Mouse (Mus musculus): ENCODE results near the gene Cd8b1.
"Not testable (repeated sequence)": the region's sequence is repeated elsewhere in the genome, so short reads cannot be mapped to it uniquely, and the experiment has no call there.

Cd8b1 gene

DNA sequence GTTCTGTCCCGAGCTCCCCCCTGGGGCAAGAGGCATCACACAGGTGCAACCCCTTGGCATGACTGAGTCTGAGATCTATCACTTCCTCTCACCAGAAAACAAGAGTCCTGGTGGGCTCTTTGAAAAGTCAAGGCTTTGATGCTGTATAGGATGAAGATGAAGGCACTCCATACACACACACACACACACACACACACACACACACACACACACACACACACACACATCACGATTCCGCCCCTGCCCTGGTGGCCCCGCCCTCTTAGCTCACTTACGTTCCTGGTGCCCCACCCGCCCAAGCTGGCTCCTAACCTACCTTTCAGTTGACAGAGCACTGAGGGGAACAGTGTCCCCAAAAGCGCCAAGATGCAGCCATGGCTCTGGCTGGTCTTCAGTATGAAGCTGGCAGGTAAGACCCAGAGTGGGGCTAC lies at the start of gene Cd8b1:
Gene Cd8b1, plus strand, starts transcription at position 298 of the 431 bp plus-strand sequence.
- CTCF ChIA-PET: no interaction called here

DNA sequence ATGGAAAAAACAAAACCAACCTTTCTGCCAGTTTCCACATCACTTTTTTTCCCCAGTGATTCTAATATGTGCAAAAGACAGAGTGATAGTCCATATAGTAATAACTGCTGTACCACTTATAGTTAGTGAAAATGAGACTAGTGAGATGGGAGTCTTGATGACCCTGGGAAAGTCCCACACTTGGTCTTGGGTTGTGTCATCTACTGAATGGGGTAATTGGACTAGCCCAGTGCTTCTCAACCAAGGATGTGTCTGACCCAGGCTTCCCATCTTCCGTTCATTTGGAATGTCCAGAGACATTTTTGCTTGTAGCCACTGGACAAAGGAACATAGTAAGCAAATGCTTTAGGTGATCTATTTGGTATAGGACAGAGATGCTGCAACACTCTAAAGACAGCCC lies 48.9 kb upstream of the Cd8b1 start:
- ChIA-PET CTCF (no interaction called here), POLR2A (no interaction called here)

More for the DNA sequence above, at the start of gene Cd8b1:
- POLR2A ChIA-PET: interaction anchor here in 2 of 4 experiments (0.6 to 0.8 kb wide), 4 partner anchors 117 to 429 kb away, joined by 4 to 9 read pairs (median 7); partner anchors contain the start of gene Rmnd5a (in 1 of the 2)

DNA sequence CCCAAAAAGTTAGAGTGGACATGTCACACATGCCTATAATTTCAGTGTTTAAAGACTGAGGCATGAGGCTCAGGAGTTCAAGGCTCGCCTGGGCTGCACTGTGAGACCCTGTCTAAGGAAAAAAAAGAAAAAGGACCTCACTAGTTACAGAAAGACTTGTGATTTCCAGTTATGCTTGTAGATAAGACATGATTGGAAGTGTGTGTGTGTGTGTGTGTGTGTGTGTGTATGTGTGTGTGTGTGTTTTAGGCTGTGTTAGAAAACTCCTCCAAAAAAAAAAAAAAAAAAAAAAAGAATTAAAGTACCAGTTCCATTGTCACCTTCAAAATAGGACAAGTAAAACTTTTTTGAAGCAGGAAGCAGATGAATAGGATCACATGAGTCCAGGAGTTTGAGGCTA lies 48.0 kb upstream of the Cd8b1 start:
- ChIA-PET CTCF (no interaction called here), POLR2A (interaction anchor here in 1 of 4 experiments (1.3 to 1.4 kb wide), 2 partner anchors 18 to 19 kb away, joined by 4 to 5 read pairs; no protein-coding TSS in a partner anchor)

DNA sequence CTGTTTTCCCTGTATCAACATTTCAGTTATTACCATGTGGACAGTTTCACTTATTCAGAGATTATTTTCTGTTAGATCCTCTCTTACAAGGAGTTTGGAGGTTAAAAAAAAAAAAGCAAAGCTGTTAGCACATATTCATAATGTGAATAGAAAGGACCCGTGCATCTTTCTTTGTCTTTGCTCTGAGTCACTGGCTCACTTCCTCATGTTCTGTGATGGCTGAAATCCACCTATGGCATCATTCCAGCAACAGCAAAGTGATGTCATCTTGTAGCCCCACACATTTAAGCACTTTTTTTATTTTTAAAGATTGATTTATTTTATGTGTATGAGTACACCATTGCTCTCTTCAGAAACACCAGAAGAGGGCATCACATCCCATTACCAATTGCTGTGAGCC lies 43.2 kb upstream of the Cd8b1 start:
- POLR2A ChIA-PET: interaction anchor here in 1 of 4 experiments (0.6 kb wide), 1 partner anchor 9 kb away, joined by 3 read pairs; no protein-coding TSS in a partner anchor
- CTCF ChIA-PET: interaction anchor here in 1 of 4 experiments (0.7 kb wide), 1 partner anchor 11 kb away, joined by 3 read pairs; no protein-coding TSS in a partner anchor

DNA sequence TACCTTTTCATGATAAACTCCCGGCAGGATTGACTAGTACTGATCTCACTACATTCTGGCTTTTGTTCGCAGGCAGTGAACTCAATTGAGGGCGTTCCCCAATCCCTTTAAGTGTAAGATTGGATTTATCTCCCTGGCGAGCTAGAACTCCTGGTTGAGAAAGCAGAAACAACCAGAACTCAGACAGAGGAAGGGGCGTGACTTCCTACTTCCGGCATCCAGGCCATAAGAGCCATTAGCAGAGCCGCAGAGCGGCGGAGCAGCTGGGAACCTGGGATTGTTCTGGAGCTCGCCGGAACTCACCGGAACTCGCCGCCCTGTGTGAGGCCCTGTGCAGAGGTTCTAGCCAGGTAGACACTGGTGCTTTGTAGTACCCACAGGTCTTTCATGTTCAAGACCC lies 29.1 kb upstream of the Cd8b1 start:
- ChIA-PET CTCF (interaction anchor here in 2 of 4 experiments (0.6 to 1.2 kb wide), 3 partner anchors 21 to 496 kb away, joined by 3 to 4 read pairs (median 3); no protein-coding TSS in a partner anchor), POLR2A (interaction anchor here in 3 of 4 experiments (0.6 to 4.1 kb wide), 28 partner anchors 9 to 632 kb away, joined by 3 to 72 read pairs (median 5); partner anchors contain the start of genes Krcc1 (in 3 of the 3), Rmnd5a (in 2 of the 3), Chmp3 (in 1 of the 3) and Immt (in 1 of the 3))

DNA sequence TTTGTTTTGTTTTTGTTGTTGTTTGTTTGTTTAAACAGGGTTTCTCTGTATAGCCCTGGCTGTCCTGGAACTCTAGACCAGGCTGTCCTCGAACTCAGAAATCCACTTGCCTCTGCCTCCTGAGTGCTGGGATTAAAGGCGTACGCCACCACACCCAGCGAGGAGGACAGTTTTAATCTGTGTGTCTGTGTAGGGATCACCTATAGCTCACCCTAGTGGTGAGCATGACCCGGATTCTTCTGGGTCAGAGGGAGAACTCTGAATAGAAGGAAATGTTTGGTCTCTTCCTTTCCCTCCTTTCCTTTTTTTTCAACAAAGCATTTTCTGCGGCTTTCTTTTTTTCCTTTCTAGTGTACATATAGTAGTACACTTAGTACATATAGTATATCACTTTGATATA lies 27.3 kb upstream of the Cd8b1 start:
- CTCF ChIA-PET: interaction anchor here in 3 of 4 experiments (0.5 to 1.9 kb wide), 9 partner anchors 14 to 1594 kb away, joined by 3 to 8 read pairs (median 4); no protein-coding TSS in a partner anchor
- POLR2A ChIA-PET: interaction anchor here in 3 of 4 experiments (0.8 to 4.1 kb wide), 8 partner anchors 23 to 536 kb away, joined by 3 to 72 read pairs (median 5); partner anchors contain the start of genes Krcc1 (in 3 of the 3), Immt (in 1 of the 3) and Rmnd5a (in 1 of the 3)

DNA sequence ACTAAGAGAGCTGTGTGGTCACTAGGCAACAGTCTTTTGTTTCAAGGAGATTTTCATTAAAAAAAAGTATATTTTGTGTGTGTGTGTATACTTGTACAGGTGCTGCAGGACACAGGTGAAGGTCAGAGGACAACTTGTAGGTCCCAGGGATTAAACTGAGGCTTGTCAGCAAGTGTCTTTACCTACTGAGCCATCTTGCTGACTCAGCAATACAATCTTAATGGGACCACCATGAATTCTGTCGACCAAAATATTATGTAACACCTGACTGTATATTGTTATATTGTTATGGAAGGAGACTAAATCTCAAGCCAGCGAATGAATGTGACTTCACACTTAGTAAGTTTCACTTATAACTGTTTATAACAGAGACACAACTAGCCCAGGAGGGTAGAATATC lies 24.5 kb upstream of the Cd8b1 start:
- POLR2A ChIA-PET: interaction anchor here in 2 of 4 experiments (0.6 to 1.4 kb wide), 3 partner anchors 16 to 581 kb away, joined by 3 to 6 read pairs (median 4); partner anchors contain the start of gene Krcc1 (in 1 of the 2)
- CTCF ChIA-PET: interaction anchor here in 3 of 4 experiments (0.5 to 2.2 kb wide), 7 partner anchors 40 to 643 kb away, joined by 3 to 9 read pairs (median 4); no protein-coding TSS in a partner anchor

DNA sequence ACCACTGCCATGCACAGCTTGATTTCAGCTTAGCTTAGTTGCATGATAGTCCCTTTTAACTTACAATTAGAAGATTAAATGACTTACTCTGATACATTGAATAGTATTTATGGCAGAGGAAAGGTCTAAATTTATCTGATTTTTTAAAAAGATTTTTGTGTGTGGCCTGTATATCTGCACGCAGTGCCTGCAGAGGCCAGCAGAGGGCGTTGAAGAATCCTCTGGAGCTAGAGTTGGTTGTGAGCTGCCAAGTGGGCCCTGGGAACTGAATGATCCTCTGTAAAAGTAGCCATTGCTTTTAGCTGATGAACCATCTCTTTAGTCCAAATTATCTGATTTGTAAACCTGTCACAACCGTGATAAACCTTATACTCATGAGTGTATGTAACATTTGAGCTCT lies 23.8 kb upstream of the Cd8b1 start:
- ChIA-PET CTCF (interaction anchor here (0.6 to 2.2 kb wide), 41 partner anchors 9 to 828 kb away, joined by 3 to 14 read pairs (median 4); partner anchors contain the start of genes Cd8a (in 1 of the 4), Kdm3a (in 1 of the 4) and Thnsl2 (in 1 of the 4)), POLR2A (interaction anchor here (0.5 to 1.4 kb wide), 10 partner anchors 9 to 815 kb away, joined by 3 to 8 read pairs (median 5); partner anchors contain the start of gene Krcc1 (in 2 of the 4))

DNA sequence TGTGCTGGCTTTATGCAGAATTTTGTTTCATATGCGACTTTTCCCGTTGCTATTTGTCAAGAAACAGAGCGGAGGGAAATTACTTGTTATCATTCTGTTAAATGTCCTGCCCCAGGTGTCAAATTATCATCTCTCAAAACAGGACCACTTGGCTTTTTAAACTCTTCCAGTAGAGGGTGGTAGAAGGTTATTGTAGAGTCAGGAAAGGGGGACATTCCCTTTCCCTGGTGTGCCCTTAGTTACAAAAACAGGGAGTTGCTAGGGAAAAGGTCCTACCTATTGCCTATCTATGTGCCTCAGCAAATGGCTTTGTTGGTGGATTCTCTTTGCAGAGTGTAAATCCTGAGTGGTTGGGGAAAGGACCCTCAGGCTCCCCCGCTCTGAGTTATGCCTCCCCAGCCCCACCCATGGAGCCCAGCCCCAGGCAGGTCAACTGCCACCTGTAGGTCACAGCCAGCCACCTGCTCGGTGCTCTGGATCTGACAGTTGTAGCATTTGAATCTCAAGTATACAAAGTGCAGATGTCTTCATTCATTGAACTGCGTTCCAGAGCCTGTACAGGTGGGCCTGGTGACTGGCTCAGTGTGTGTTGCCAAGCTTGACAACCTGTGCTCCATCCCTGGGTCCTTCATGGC lies 20.4 kb upstream of the Cd8b1 start:
- ChIA-PET CTCF (interaction anchor here in 2 of 4 experiments (0.9 to 2.5 kb wide), 2 partner anchors 153 to 502 kb away, joined by 3 to 9 read pairs; no protein-coding TSS in a partner anchor), POLR2A (interaction anchor here in 2 of 4 experiments (1.1 to 1.7 kb wide), 3 partner anchors 31 to 331 kb away, joined by 3 to 4 read pairs (median 4); partner anchors contain the start of genes Chmp3 (in 1 of the 2), Kdm3a (in 1 of the 2) and Krcc1 (in 1 of the 2))

DNA sequence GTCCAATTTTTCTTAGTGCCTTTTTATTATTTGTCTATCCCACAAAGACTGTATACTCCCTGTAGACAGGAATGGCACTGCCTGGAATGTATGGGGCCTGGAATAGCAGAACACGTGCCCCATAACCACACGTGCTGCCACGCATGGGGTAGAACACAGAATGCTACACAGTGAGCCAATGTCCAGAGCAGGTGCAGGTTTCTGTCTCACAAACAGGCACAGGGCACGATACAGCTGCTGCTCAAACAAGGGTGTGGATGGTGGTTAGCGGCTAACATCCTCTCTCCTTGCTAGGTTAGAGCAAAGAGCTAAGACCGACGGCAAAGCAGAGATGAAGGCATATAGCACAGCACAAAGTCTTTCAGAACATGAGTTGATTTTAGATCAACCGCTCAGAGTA lies 15.1 kb upstream of the Cd8b1 start:
- ChIA-PET POLR2A (interaction anchor here in 1 of 4 experiments (1.5 kb wide), 1 partner anchor 37 kb away, joined by 4 read pairs; no protein-coding TSS in a partner anchor), CTCF (no interaction called here)

DNA sequence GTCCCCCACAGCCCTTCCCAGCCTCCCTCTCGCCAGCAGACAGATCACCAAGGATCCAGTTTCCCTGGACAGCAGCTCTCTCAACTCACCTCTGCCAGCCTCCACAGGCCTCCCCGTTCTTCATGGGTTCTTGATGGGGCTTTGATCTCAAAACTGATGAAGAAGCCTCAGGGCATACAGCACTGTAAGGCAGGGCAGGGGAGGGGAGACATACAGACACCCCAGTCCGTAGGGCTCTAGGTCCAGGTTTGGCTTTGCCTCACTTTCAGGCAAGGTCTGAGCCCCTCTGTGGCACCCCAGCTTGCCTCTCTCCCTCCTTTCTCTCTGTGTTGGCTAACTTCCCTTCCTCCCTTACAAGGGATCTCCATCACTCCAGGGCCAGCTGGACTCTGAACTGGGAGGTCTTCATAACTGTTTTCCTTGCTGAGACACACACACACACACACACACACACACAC lies 733 bp upstream of the Cd8b1 start, which contains the start of gene Smyd1:
Gene Smyd1, minus strand, starts transcription at position 408 of the 458 bp plus-strand sequence.
- POLR2A ChIA-PET: interaction anchor here in 2 of 4 experiments (0.7 to 1.5 kb wide), 2 partner anchors 8 to 214 kb away, joined by 3 to 4 read pairs; no protein-coding TSS in a partner anchor
- CTCF ChIA-PET: no interaction called here

DNA sequence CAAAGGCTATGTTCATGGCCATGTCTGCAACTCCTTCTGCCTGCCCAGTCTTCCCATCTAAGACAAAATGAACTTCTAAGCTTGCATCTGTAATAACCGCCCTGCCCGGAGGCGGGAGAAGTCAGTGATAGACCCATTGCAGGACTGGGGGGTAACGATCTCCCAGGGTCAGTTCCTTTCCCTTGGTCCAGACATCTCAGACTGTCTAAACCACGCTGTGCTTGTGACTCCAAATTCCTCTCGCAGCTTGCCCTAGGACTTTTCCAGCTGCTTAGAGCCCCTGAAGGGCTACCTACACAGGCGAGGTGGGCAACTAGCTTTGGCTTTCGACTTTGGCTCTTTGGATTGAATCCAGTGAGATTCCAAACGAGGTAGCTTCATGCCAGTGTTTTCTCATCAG lies 2.2 kb downstream of the Cd8b1 start:
- CTCF ChIA-PET: interaction anchor here in 1 of 4 experiments (0.5 kb wide), 1 partner anchor 30 kb away, joined by 4 read pairs; no protein-coding TSS in a partner anchor
- POLR2A ChIA-PET: interaction anchor here in 1 of 4 experiments (0.5 to 0.6 kb wide), 2 partner anchors 1002 to 1715 kb away, joined by 3 read pairs; no protein-coding TSS in a partner anchor

DNA sequence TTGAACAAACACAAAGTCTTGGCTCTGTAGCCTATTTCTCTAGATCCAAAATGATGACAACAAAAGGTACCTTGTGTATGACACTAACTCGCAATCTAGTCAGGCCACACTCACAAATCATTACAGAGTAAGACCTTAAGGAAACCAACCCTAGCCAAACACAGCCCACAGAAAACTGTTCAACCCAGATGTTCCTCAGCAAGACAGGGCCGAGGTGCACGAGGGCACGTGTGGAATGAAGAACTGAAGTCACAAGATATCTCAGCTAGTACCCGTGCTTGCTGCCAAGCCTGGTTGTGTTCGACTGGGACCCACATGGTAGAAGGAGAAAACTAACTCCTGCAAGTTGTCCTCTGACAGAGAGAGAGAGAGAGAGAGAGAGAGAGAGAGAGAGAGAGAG lies 7.3 kb downstream of the Cd8b1 start:
- CTCF ChIA-PET: interaction anchor here in 2 of 4 experiments (0.6 to 0.7 kb wide), 2 partner anchors 95 to 798 kb away, joined by 3 read pairs; no protein-coding TSS in a partner anchor
- POLR2A ChIA-PET: interaction anchor here in 2 of 4 experiments (0.6 to 1.1 kb wide), 4 partner anchors 9 to 853 kb away, joined by 3 to 5 read pairs (median 4); no protein-coding TSS in a partner anchor

DNA sequence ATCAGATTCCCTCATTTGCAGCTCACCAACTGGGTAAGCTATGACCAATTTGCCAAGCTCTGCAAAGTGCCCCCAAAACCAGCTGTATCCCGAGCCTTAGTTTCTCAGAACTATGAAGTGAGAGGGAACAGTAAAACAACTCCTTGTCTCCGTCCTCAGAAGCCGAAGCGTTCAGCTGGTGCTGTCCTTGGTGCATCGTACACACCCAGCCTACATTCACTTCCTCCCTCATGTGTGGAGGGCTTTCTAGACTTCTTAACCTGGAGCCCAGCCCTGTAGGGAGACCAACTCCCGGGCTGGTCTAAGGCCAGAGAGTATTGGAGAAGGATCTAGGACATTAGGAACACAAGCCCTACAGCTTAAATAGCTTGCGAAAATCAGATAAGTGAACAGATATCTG lies 7.9 kb downstream of the Cd8b1 start:
- CTCF ChIA-PET: interaction anchor here in 1 of 4 experiments (0.7 kb wide), 1 partner anchor 797 kb away, joined by 3 read pairs; no protein-coding TSS in a partner anchor

DNA sequence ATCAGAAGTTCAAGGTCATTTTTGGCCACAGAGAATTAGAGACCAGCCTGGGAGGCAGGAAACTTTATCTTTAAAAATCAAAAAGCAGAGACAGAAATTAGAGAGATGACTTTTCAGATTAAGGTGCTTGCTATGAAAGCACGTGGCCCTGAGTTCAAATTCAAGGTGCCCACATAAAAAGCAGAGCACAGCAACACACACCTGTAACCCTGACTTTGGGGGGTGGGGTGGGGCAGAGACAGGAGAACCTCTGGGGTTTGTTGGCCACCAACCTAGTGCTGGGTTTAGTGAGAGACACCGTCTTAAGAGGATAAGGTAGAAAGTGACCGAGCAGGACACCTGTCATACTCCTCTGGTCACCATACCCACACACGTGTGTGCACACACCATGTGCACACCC lies 8.9 kb downstream of the Cd8b1 start:
- CTCF ChIA-PET, POLR2A ChIA-PET: not testable (repeated sequence)

More for the DNA sequence above, 7.9 kb downstream of the Cd8b1 start:
- POLR2A ChIA-PET: interaction anchor here in 3 of 4 experiments (0.6 to 1.1 kb wide), 3 partner anchors 9 to 416 kb away, joined by 3 to 5 read pairs (median 3); no protein-coding TSS in a partner anchor

DNA sequence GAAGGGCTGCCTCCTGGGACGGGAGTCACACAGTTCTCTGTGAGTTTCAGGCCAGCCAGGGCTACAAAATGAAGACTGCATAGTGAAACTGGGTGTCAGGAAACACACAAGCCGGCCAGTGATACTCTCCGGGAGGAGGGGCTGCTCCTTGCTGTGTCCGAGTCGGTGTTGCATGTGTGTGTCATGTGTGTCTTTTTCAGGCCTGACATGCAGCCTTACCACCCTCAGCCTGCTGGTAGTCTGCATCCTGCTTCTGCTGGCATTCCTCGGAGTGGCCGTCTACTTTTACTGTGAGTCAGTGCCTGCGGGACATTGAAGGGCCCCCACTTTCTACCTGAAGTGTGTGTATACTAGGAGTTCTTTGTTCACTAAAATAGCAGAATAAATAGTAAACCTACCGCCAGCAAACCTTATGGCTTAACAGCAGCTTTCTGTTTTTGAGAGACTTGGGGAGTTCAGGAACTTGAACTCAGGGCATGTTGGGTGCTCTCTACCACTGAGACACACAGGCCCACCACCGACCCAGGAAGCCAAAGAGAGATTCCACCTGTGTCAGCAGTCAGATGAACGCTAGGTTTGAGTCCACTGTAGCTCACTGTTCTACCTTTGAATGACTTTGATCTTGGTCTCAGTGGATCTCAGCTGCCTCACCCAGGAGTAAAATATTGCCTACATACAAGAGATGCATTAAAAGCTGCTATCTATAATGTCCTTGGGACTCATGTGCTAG lies 9.8 kb downstream of the Cd8b1 start:
- CTCF ChIA-PET: no interaction called here

DNA sequence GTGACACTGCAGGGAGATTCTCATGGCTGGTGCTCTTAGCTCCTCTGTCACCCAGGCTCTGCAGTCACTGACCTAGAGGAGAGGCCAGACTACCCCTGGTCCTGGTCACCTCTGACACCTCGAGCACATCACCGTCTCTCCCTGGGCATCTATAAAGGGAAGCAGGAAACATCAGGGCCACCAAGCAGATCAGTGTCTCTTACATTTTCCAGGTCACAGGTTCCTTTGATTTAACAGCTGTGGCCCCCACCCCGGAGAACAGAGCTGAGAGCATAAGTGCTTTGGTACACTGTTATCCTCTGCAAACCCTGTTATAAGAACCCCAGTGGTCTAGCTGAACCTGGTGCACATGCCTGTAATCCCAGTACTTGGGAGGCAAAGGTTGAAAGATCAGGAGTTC lies 10.4 kb downstream of the Cd8b1 start:
- ChIA-PET CTCF (no interaction called here), POLR2A (interaction anchor here in 1 of 4 experiments (0.6 kb wide), 1 partner anchor 405 kb away, joined by 3 read pairs; no protein-coding TSS in a partner anchor)

More for the DNA sequence above, 9.8 kb downstream of the Cd8b1 start:
- POLR2A ChIA-PET: interaction anchor here in 1 of 4 experiments (0.6 kb wide), 1 partner anchor 968 kb away, joined by 6 read pairs; no protein-coding TSS in a partner anchor
